Mouse (Mus musculus): ENCODE measurements around the gene Taz.

DNA sequence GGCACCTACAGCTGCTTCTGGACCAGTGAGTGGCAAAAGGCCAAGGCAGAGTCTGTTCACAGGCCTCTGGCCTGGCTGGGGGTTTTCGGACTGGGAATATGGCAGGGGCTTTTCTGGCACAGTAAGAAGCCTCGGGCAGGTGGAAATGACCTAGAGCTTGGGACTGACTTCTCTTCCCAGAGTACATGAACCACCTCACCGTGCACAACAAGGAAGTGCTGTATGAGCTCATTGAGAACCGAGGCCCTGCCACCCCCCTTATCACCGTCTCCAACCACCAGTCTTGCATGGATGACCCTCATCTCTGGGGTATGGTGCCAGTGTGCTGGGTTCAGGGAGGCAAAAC, 1.4 kb downstream of the Taz start:
- TF ChIP-seq MAFK (IDR thresholded peaks at IDR 0.05; ENCODE audit: insufficient read depth, low read depth, low read length) (no peak), HCFC1 (IDR thresholded peaks at IDR 0.05; ENCODE audit: borderline replicate concordance, insufficient read depth, low read length) (no peak), ZNF384 (IDR thresholded peaks at IDR 0.05; ENCODE audit: low read depth, low read length) (no peak)

Data from ES-E14 (cell line).